Mouse (Mus musculus) kidney, adult 10 weeks (tissue): ENCODE data around the gene Gm4177. TPM values are rescaled to one million over a fixed set of nuclear protein-coding genes. Genes with fewer than 3 reads are reported as not detected.

ENCODE experiments used
- polyA plus RNA-seq: library from polyadenylated mRNA; stranded (reverse); fragments of 350-450 nt; fragmentation: Illumina TruSeq; extraction: RNeasy Lipid Tissue Mini Kit (QIAGEN cat#74804); gene quantifications from one replicate; pipeline ENCODE4 v1.2.3, GENCODE M21; 2014; ENCODE audit warnings: low read depth, low replicate concordance

The Gm4177 gene
- polyA plus RNA-seq = not detected

DNA sequence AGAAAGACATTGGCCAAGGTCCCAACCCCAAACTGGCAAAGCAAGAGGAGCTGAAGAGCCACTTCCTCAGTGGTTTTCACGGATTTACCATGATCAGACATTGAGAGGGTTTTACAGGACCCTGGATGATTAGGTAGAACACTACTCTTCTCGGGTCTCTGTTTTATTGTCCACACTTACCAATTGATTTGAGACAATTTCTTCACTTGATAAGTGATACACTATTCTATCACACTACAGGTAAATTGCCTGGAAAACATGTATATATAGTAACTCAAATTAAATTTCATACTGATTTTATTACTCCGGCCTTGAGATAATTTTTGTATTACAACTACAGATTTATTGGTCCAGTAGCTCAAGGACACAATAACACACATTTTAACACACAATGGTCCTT, at the start of gene Gm4177:
TSS of gene Gm4177 (minus strand) at position 101 of the 400 bp plus-strand sequence.

DNA sequence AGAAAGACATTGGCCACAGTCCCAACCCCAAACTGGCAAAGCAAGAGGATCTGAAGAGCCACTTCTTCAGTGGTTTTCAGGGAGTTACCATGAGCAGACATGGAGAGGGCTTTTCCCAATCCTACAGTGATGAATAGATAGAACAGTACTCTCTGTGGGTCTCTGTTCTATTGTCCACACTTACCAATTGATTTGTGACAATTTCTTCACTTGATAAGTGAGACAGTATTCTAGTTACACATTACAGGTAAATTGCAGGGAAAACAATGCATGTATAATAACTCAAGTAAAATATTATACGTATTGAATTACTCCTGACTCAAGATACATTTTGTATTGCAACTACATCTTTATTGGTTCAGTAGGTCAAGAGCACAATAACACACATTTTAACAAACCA, 47.6 kb upstream of the Gm4177 start, which contains the start of gene Gm5725:
TSS of gene Gm5725 (minus strand) at position 101 of the 400 bp plus-strand sequence.

DNA sequence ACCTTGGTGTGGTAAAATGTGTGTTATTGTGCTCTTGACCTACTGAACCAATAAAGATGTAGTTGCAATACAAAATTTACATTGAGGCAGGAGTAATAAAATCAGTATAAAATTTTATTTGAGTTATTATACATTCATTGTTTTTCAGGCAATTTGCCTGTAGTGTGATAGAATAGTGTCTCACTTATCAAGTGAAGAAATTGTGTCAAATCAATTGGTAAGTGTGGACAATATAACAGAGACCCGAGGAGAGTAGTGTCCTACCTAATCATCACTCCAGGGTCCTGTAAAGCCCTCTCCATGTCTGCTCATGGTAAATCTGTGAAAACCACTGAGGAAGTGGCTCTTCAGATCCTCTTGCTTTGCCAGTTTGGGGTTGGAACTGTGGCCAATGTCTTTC, 35.5 kb upstream of the Gm4177 start, which contains the start of gene Vmn1r135:
TSS of gene Vmn1r135 (plus strand) at position 301 of the 400 bp plus-strand sequence.

DNA sequence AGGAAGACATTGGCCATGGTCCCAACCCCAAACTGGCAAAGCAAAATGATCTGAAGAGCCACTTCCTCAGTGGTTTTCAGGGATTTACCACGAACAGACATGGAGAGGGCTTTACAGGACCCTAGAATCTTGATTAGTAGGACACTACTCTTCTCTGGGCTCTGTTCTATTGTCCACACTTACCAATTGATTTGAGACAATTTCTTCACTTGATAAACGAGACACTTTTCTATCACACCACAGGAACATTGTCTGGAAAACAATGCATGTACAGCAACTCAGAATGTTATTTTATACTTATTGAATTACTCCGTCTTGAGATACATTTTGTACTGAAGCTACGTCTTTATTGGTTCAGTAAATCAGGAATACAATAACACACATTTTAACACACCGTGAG, 35.2 kb downstream of the Gm4177 start, which contains the start of gene Gm4175:
TSS of gene Gm4175 (minus strand) at position 101 of the 400 bp plus-strand sequence.

Other genes with a start within 250 kb of the Gm4177 start
- not detected for gene Vmn1r132, start 182.6 kb downstream of the Gm4177 start, polyA plus RNA-seq
- not detected for gene Gm4175, start 35.3 kb downstream of the Gm4177 start, polyA plus RNA-seq
- gene Vmn1r135, start 35.6 kb upstream of the Gm4177 start, polyA plus RNA-seq = not detected
- gene Gm5725, start 47.5 kb upstream of the Gm4177 start, polyA plus RNA-seq = not detected
- gene Gm5891, start 124.6 kb upstream of the Gm4177 start, polyA plus RNA-seq = not detected
- gene Vmn1r137, start 197.9 kb upstream of the Gm4177 start, polyA plus RNA-seq = not detected
- not detected for gene Vmn1r138, start 232.2 kb upstream of the Gm4177 start, polyA plus RNA-seq